Mouse (Mus musculus): ENCODE results near the gene Polr2c. TPM values are rescaled to one million over a fixed set of nuclear protein-coding genes. Genes with fewer than 3 reads are reported as not detected.

Polr2c gene
- polyA plus RNA-seq, 1 experiment: 154 TPM

GRCm38 (mm10) chr8:94922176-94922575, 64.9 kb downstream of the Polr2c start:
- TF ChIP-seq CTCF (IDR thresholded peaks at IDR 0.05; ENCODE audit: borderline replicate concordance, insufficient read depth, low read depth, low read length) (no peak), POLR2A (IDR thresholded peaks at IDR 0.05; ENCODE audit: borderline replicate concordance, insufficient read depth, low read length) (no peak)
- 64% methylated on average over 6 of the region's 6 CpGs for WGBS
- Histone ChIP-seq H3K4me3 (replicated peaks; ENCODE audit: insufficient read depth, low read depth, low read length) (no peak overlapping the region), H3K27ac (ENCODE audit: insufficient read depth, low read length) (no peak overlapping the region), H3K27me3 (ENCODE audit: control insufficient read depth, insufficient read depth, low read length) (no peaks in the 10 kb centered on the region), H3K4me1 (ENCODE audit: control insufficient read depth, insufficient read depth, low read length) (no peaks in the 10 kb centered on the region)
- no peak for DNase-seq

DNA sequence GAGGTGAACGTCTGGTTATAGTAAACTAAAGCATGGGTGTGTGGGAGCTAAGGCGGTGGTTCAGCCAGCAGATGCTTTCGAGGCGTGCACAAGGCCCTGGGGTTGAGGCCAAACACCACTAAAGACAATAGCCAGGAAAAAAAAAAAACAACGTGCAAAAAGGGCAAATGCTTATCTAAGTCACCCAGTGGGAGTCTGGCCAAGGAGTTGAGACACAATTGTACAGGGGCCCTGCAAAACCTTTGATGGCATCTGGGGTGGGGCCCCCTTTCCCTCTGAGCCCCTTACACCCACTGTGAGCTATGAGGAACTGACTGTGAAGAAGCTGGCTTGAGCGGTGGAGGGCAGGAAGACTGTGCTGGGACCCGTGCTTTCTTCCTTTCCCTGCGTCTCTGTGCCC, 65.4 kb downstream of the Polr2c start:
- TF ChIP-seq CTCF (IDR thresholded peaks at IDR 0.05; ENCODE audit: borderline replicate concordance, insufficient read depth, low read depth, low read length): no peak
- TF ChIP-seq POLR2A (IDR thresholded peaks at IDR 0.05; ENCODE audit: borderline replicate concordance, insufficient read depth, low read length): no peak
- Histone ChIP-seq H3K27me3 (ENCODE audit: control insufficient read depth, insufficient read depth, low read length) (no peaks in the 10 kb centered on the region), H3K27ac (ENCODE audit: insufficient read depth, low read length) (no peak overlapping the region), H3K4me1 (ENCODE audit: control insufficient read depth, insufficient read depth, low read length) (no peaks in the 10 kb centered on the region), H3K4me3 (replicated peaks; ENCODE audit: insufficient read depth, low read depth, low read length) (no peak overlapping the region)
- 30% methylated on average over 8 of the region's 8 CpGs for WGBS
- DNase-seq: no peak

Other genes starting within 250 kb of the Polr2c start
- gene Arl2bp, start 190.8 kb upstream of the Polr2c start, polyA plus RNA-seq (2012; rRNA removed): 198 and 211 TPM in 2 replicates
- gene Pllp, start 161.2 kb upstream of the Polr2c start, polyA plus RNA-seq (2012; rRNA removed): 214 and 242 TPM in 2 replicates
- 0.16 and 0.21 TPM in 2 replicates for gene Ccl22, start 111.9 kb upstream of the Polr2c start, polyA plus RNA-seq (2012; rRNA removed)
- 102 and 103 TPM in 2 replicates for gene Cx3cl1, start 85.4 kb upstream of the Polr2c start, polyA plus RNA-seq (2012; rRNA removed)
- 0.36 and 1.1 TPM in 2 replicates for gene Ccl17, start 47.0 kb upstream of the Polr2c start, polyA plus RNA-seq (2012; rRNA removed)
- 155 and 163 TPM in 2 replicates for gene Coq9, start 19.1 kb upstream of the Polr2c start, polyA plus RNA-seq (2012; rRNA removed)
- gene Ciapin1, start 19.1 kb upstream of the Polr2c start, polyA plus RNA-seq (2012; rRNA removed): 58.2 and 58.4 TPM in 2 replicates
- 12.1 and 12.5 TPM in 2 replicates for gene Dok4, start 18.9 kb downstream of the Polr2c start, polyA plus RNA-seq (2012; rRNA removed)
- 3.0 and 3.2 TPM in 2 replicates for gene Ccdc102a, start 60.6 kb downstream of the Polr2c start, polyA plus RNA-seq (2012; rRNA removed)
- 0.06 and 0.08 TPM in 2 replicates for gene Adgrg5, start 66.2 kb downstream of the Polr2c start, polyA plus RNA-seq (2012; rRNA removed)
- gene Adgrg1, start 117.3 kb downstream of the Polr2c start, polyA plus RNA-seq (2012; rRNA removed): 75.8 and 79.1 TPM in 2 replicates
- 0.16 and 0.25 TPM in 2 replicates for gene Adgrg3, start 160.2 kb downstream of the Polr2c start, polyA plus RNA-seq (2012; rRNA removed)
- gene Drc7, start 197.7 kb downstream of the Polr2c start, polyA plus RNA-seq (2012; rRNA removed): 2.2 and 5.1 TPM in 2 replicates
- gene Katnb1, start 223.7 kb downstream of the Polr2c start, polyA plus RNA-seq (2012; rRNA removed): 53.0 and 54.0 TPM in 2 replicates